Mouse (Mus musculus) small intestine, adult 2 months (tissue): Measurements from ENCODE around the gene Klhl26. TPM values are rescaled to one million over a fixed set of nuclear protein-coding genes. Genes with fewer than 3 reads are reported as not detected.

Experiments used
- H3K27ac ChIP-seq: fragments of 200-500 bp; 2 replicates; pipeline ENCODE4 v1.5.1; 2012; ENCODE audit warnings: low read depth, low read length, control low read depth, inconsistent platforms; ENCODE audit not compliant: insufficient read depth
- H3K27me3 ChIP-seq: fragments of 200-500 bp; 2 replicates; pipeline ENCODE4 v1.6.1; 2012; ENCODE audit warnings: mild to moderate bottlenecking, moderate library complexity, low read length, inconsistent platforms; ENCODE audit not compliant: control insufficient read depth, insufficient read depth
- H3K36me3 ChIP-seq: fragments of 200-500 bp; 2 replicates; pipeline ENCODE4 v1.6.1; 2012; ENCODE audit warnings: mild to moderate bottlenecking, low read length, control low read depth, inconsistent platforms; ENCODE audit not compliant: control insufficient read depth, insufficient read depth
- H3K4me1 ChIP-seq: fragments of 200-500 bp; 2 replicates; pipeline ENCODE4 v1.6.1; 2012; ENCODE audit warnings: low read length, inconsistent platforms, mixed read lengths; ENCODE audit not compliant: control insufficient read depth, insufficient read depth, insufficient read length
- H3K4me3 ChIP-seq: fragments of 200-500 bp; 2 replicates; pipeline ENCODE4 v1.5.1; 2012; ENCODE audit warnings: low read depth, mild to moderate bottlenecking, control low read depth, inconsistent platforms, low read length, moderate library complexity
- CTCF ChIP-seq: fragments of 200-500 bp; IDR thresholded peaks from 2 replicates; pipeline ENCODE4 v1.5.1; 2012; ENCODE audit warnings: low read depth, mild to moderate bottlenecking, control low read depth, inconsistent platforms, low read length, moderate library complexity, mixed read lengths; ENCODE audit not compliant: insufficient replicate concordance, insufficient read length; ENCODE audit errors: extremely low read depth
- POLR2A ChIP-seq: fragments of 200-500 bp; IDR thresholded peaks from 2 replicates; pipeline ENCODE4 v1.6.1; 2012; ENCODE audit warnings: low read depth, mild to moderate bottlenecking, control low read depth, inconsistent platforms, low read length, moderate library complexity
- WGBS: fragments of 180-500 bp; shearing (Covaris S2); methylation state at CpG from one replicate; pipeline ENCODE4 v1.1.7; 2018; 5-methylcytosine and 5-hydroxymethylcytosine counted together
- polyA plus RNA-seq: library from polyadenylated mRNA; depleted of rRNA; stranded (reverse); fragments of >200 nt; gene quantifications from 2 replicates; pipeline ENCODE4 v1.2.3, GENCODE M21; 2012

The Klhl26 gene
- polyA plus RNA-seq, 1 experiment = 30.8 TPM

DNA sequence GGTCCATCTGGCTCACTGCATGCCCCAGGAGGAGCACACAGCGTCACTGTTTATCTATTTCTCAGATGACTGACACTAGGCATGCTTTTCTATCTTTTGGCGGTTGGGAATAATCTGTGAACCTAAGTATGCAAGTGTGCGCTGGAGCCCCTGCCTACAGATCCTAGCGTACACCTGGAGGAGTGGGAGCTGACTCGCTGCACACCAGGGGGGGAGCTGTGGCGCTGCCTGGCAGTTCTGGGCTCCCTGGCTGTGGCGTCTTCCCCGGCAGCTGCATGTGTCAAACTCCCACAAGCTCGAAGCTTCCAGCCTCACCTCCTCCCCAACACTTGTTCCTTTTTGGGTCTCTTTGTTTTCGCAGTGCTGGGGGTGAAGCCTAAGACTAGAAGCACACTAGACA lies 58.9 kb downstream of the Klhl26 start:
- TF ChIP-seq POLR2A = no peak
- no peak for TF ChIP-seq CTCF
- no peak overlapping the region for H3K4me3 ChIP-seq
- no peaks in the 10 kb centered on the region for H3K27me3 ChIP-seq
- H3K27ac ChIP-seq = no peak overlapping the region
- H3K4me1 ChIP-seq = no peaks in the 10 kb centered on the region
- 78% methylated on average over 10 of the region's 10 CpGs for WGBS
- no peaks in the 10 kb centered on the region for H3K36me3 ChIP-seq

DNA sequence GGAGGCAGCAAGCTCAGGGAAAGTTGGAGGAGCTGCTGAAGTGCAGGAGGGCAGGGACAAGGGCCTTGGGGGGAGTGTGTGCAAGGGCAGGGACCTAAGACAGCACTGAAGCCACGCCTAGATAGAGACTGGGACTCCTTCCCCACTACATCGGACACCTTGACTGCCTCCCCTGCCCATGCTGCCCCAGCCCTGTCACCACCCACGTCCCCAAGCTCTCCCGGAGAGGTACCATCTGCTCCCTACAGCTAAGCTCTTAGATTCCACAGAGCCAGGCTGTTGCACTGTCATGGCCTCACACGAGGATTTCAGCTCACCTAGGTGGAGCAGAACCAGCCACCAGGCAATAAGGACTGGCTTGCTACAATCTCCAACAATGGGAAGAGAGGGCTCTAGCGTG lies 59.8 kb downstream of the Klhl26 start:
- WGBS = 70% methylated on average over 6 of the region's 6 CpGs
- no peaks in the 10 kb centered on the region for H3K36me3 ChIP-seq
- no peak overlapping the region for H3K4me3 ChIP-seq
- H3K4me1 ChIP-seq = no peaks in the 10 kb centered on the region
- H3K27me3 ChIP-seq = no peaks in the 10 kb centered on the region
- H3K27ac ChIP-seq = no peak overlapping the region
- TF ChIP-seq POLR2A (no peak), CTCF (no peak)

DNA sequence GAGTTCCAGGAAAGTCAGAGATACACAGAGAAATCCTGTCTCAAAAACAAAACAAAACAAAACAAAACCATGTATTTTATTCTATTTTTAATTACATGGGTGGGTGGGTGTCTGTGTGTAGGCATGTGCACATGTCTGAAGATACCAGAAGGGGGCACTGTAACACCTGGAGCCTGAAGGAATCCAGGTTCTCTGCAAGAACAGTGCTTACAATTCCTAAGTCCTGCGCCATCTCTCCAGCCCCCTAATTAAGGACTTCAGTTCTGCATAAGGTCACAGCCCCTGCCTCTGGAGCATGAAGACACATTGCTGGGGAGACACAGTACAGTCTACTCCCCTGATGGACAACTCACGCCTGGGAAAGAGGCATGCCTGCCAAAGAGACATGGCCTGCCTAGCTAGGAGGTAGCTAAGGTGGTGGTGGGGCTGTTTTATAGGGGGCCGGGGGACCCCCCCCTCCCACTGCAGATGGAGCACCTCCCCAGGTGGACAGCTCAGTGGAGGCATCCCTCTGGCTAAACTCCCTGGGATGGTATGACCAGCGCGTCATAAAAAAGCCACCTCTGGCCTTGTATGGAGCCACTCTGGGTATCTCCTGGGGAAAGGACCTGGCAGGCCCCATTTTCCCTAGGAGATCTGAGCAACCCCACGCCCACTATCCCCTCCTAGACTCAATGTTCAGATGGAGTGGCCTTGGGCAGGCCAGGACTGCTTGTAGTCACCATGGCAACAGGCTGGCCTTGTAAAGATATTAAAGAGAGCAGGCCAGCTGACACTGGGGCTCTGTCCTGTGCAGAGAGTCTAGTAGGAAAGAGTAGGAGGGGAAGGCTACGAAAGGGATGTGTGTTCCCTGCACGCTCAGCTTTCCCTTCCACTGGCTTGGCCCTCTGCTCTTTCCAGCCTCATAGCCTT lies 61.0 kb downstream of the Klhl26 start:
- 87% methylated on average over 8 of the region's 8 CpGs for WGBS
- Histone ChIP-seq H3K4me3 (no peak overlapping the region), H3K27ac (no peak overlapping the region), H3K36me3 (no peaks in the 10 kb centered on the region), H3K27me3 (no peaks in the 10 kb centered on the region), H3K4me1 (no peaks in the 10 kb centered on the region)
- TF ChIP-seq CTCF (peak; percentile 18; the same call in 1 of the 2 replicates), POLR2A (no peak)

DNA sequence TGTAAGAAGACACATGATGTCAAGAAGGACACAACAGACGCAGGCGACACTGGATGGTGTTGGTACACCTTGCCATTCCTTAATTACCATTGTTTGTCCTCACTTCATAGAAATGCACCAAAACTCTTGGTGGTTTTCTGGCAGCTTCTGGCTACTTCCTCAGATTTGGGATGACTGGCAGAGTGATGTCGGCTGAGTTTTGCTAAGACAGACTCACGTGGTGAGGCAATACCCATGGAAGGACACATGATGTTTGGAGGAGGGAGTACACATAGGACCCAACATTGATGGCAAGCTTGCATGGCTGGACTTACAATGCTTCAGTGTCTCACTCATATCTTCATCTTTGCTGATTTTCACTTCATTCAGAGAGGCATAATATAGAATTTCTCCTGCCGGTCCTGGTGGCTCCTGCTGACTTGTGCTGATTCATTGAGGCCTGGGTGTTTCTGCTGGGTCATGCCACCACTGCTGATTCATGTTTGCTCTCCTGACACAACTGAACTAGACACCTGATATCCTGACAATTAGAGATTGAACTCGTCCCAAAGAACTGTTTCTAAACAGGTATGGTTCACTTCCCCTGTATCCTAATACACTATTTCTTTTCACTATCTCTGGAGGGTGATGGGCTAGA lies 62.3 kb downstream of the Klhl26 start:
- 85% methylated on average over 6 of the region's 6 CpGs for WGBS
- Histone ChIP-seq H3K4me3 (no peak overlapping the region), H3K36me3 (no peaks in the 10 kb centered on the region), H3K27ac (no peak overlapping the region), H3K4me1 (no peaks in the 10 kb centered on the region; the same call in 1 of the 2 replicates), H3K27me3 (no peaks in the 10 kb centered on the region)
- TF ChIP-seq POLR2A (no peak), CTCF (no peak)

DNA sequence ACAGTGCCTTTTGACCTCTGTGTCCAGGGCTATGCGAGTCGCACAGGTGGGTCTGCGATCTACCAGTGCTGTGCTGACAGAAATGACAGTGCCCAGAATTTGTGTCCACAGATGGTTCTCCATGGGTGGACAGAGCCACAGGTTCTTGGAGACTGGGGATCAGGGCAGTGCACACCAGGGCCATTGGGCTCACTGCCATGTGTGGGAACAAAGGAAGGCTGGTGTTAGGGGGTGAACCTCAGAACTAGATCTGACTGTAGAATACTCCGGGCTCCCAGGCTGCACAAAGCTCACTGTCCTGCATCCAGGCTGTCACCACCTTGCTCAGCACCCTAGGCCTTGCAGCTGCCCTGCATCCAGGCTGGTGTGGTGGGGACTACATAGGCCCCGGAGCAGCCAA lies 66.5 kb downstream of the Klhl26 start:
- Histone ChIP-seq H3K36me3 (no peaks in the 10 kb centered on the region), H3K4me3 (no peak overlapping the region), H3K27me3 (no peaks in the 10 kb centered on the region), H3K4me1 (peaks cover 23% of the 10 kb centered on the region), H3K27ac (no peak overlapping the region)
- TF ChIP-seq CTCF (no peak), POLR2A (no peak)
- WGBS = 94% methylated on average over 5 of the region's 5 CpGs

DNA sequence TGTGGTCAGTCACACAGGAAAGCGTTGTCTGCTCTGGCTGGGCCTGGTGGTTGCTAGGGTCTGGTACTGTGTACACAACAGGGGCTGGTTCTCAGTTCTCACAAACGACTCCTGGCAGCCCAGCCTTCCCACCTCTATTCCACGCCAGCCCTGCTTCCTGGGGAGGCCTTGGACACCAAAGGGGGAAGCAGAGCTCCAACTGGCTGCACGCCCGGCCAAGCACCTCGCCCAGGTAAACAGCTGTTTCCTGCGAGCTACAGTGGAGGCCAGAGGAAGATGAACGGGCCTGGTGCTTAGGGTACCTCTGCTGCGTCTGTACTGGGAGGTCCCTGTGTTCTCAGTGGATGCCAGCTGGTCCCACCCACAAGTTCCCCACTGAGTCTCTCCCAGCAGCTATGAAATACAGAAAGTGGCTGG lies 67.3 kb downstream of the Klhl26 start:
- Histone ChIP-seq H3K4me3 (no peak overlapping the region), H3K27me3 (no peaks in the 10 kb centered on the region), H3K27ac (peak overlapping the region; percentile 2; the same call in 1 of the 2 replicates), H3K36me3 (no peaks in the 10 kb centered on the region), H3K4me1 (peaks cover 27% of the 10 kb centered on the region)
- no peak for TF ChIP-seq POLR2A
- TF ChIP-seq CTCF = no peak
- WGBS = 14% methylated on average over 9 of the region's 9 CpGs

DNA sequence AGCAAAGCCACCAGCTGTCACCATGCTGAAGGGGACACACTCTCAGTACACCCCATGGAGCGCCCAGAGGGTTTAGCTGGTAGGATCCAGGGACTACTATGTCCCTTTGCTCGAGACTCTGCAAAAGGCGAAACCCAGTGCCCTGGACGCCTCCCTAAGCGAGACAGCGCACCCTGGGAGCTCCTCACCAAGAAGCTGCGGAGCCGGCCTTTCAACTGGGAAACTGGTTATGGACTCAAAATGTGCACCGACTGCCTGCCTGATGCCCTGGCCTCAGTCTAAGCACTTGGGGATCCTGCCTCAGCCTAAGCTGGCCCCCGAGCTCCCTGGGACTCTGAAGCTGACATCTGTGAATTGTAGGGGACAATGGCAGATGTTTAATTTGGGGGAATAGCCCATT lies 67.7 kb downstream of the Klhl26 start:
- Histone ChIP-seq H3K27ac (peak overlapping the region; percentile 5), H3K36me3 (no peaks in the 10 kb centered on the region; the same call in 1 of the 2 replicates), H3K4me1 (peaks cover 27% of the 10 kb centered on the region), H3K27me3 (no peaks in the 10 kb centered on the region), H3K4me3 (no peak overlapping the region)
- TF ChIP-seq POLR2A = no peak
- TF ChIP-seq CTCF = no peak
- 36% methylated on average over 10 of the region's 10 CpGs for WGBS
